Mouse (Mus musculus) embryonic stem cell, embryonic (primary cell): ENCODE measurements around the gene Rnf40.

Experiments
- CTCF ChIA-PET, 4 experiments: fragments of 300-600 bp in 2 of 4; fragments of 350-600 bp in 2 of 4; sonication (Branson Sonifier 250); formaldehyde crosslinking; loops; one replicate each; lab custom pipeline; 2022; ENCODE audit warnings: inconsistent platforms in 2 of 4; lab: Charles Lee
- POLR2A ChIA-PET, 4 experiments: fragments of 300-600 bp in 2 of 4; fragments of 350-600 bp in 2 of 4; sonication (Branson Sonifier 250); formaldehyde crosslinking; loops; one replicate each; lab custom pipeline; 2022; ENCODE audit warnings: antibody characterized with exemption in 4 of 4, inconsistent platforms in 1 of 4; lab: Charles Lee

Rnf40 gene

GRCm38 (mm10) chr7:127588901-127589300 lies 334 bp downstream of the Rnf40 start:
- POLR2A ChIA-PET, result interaction anchor here (0.6 to 6.8 kb wide), 63 partner anchors 8 to 784 kb away, joined by 3 to 52 read pairs (median 5); partner anchors contain the start of genes Phkg2 (in 2 of the 4), Bcl7c (in 1 of the 4), Dctpp1 (in 1 of the 4) and Fbrs (in 1 of the 4)
- CTCF ChIA-PET, result interaction anchor here in 3 of 4 experiments (0.5 to 1.0 kb wide), 3 partner anchors 14 to 120 kb away, joined by 3 to 4 read pairs (median 4); partner anchors contain the start of gene Bcl7c (in 1 of the 3)

- CTCF ChIA-PET, result no interaction called here
- POLR2A ChIA-PET, result interaction anchor here in 3 of 4 experiments (0.7 to 6.8 kb wide), 14 partner anchors 9 to 407 kb away, joined by 3 to 52 read pairs (median 6); partner anchors contain the start of genes Phkg2 (in 2 of the 3) and Fbrs (in 1 of the 3)
These were observed 1.1 kb downstream of the Rnf40 start for GRCm38 (mm10) chr7:127589637-127590036.

GRCm38 (mm10) chr7:127591108-127591507 lies 2.5 kb downstream of the Rnf40 start:
- ChIA-PET CTCF (interaction anchor here in 2 of 4 experiments (0.6 to 0.7 kb wide), 3 partner anchors 8 to 183 kb away, joined by 3 to 4 read pairs (median 3); no protein-coding TSS in a partner anchor), POLR2A (interaction anchor here in 3 of 4 experiments (0.6 to 6.8 kb wide), 26 partner anchors 8 to 331 kb away, joined by 3 to 52 read pairs (median 4); partner anchors contain the start of genes Phkg2 (in 2 of the 3), Bcl7c (in 1 of the 3), Dctpp1 (in 1 of the 3) and Srcap (in 1 of the 3))

GRCm38 (mm10) chr7:127592575-127592974 lies 4.0 kb downstream of the Rnf40 start:
- ChIA-PET POLR2A (interaction anchor here in 3 of 4 experiments (0.7 to 6.8 kb wide), 16 partner anchors 8 to 651 kb away, joined by 3 to 52 read pairs (median 4); partner anchors contain the start of genes Bcl7c (in 1 of the 3), Ctf1 (in 1 of the 3), Phkg2 (in 1 of the 3) and Srcap (in 1 of the 3)), CTCF (interaction anchor here in 1 of 4 experiments (0.9 to 1.0 kb wide), 2 partner anchors 9 to 59 kb away, joined by 3 read pairs; no protein-coding TSS in a partner anchor)

GRCm38 (mm10) chr7:127596747-127597146 lies 8.2 kb downstream of the Rnf40 start:
- ChIA-PET CTCF (interaction anchor here in 2 of 4 experiments (0.6 to 1.7 kb wide), 7 partner anchors 9 to 390 kb away, joined by 3 to 5 read pairs (median 3); partner anchors contain the start of genes Ccdc189 (in 1 of the 2) and Rnf40 (in 1 of the 2)), POLR2A (interaction anchor here (0.5 to 4.9 kb wide), 16 partner anchors 7 to 413 kb away, joined by 3 to 31 read pairs (median 4); partner anchors contain the start of genes Ccdc189 (in 3 of the 4), Rnf40 (in 3 of the 4), Phkg2 (in 1 of the 4) and Zfp629 (in 1 of the 4))

GRCm38 (mm10) chr7:127600612-127601011 lies 12.0 kb downstream of the Rnf40 start:
- ChIA-PET POLR2A (interaction anchor here in 3 of 4 experiments (0.6 to 4.8 kb wide), 12 partner anchors 8 to 221 kb away, joined by 3 to 31 read pairs (median 8); partner anchors contain the start of genes Ccdc189 (in 2 of the 3) and Rnf40 (in 2 of the 3)), CTCF (no interaction called here)

- CTCF ChIA-PET, result interaction anchor here in 1 of 4 experiments (0.9 kb wide), 1 partner anchor 9 kb away, joined by 3 read pairs; no protein-coding TSS in a partner anchor
- POLR2A ChIA-PET, result interaction anchor here (0.6 to 4.4 kb wide), 10 partner anchors 9 to 88 kb away, joined by 3 to 52 read pairs (median 4); partner anchors contain the start of genes Ccdc189 (in 2 of the 4) and Rnf40 (in 2 of the 4)
These were observed 13.2 kb downstream of the Rnf40 start for GRCm38 (mm10) chr7:127601735-127602134.

GRCm38 (mm10) chr7:127602903-127603302 lies 14.3 kb downstream of the Rnf40 start:
- ChIA-PET POLR2A (interaction anchor here in 3 of 4 experiments (0.6 to 4.4 kb wide), 13 partner anchors 8 to 154 kb away, joined by 3 to 52 read pairs (median 6); partner anchors contain the start of genes Ccdc189 (in 2 of the 3), Rnf40 (in 2 of the 3), Tmem265 (in 1 of the 3) and Zfp629 (in 1 of the 3)), CTCF (interaction anchor here in 3 of 4 experiments (0.6 to 0.8 kb wide), 4 partner anchors 25 to 346 kb away, joined by 3 to 7 read pairs (median 4); no protein-coding TSS in a partner anchor)

- ChIA-PET CTCF (interaction anchor here in 1 of 4 experiments (0.6 to 1.6 kb wide), 3 partner anchors 27 to 116 kb away, joined by 3 to 7 read pairs (median 4); no protein-coding TSS in a partner anchor), POLR2A (interaction anchor here (0.5 to 4.4 kb wide), 32 partner anchors 8 to 364 kb away, joined by 3 to 52 read pairs (median 4); partner anchors contain the start of genes Zfp629 (in 3 of the 4), Ccdc189 (in 2 of the 4), Rnf40 (in 2 of the 4) and E430018J23Rik (in 1 of the 4))
These were observed 15.7 kb downstream of the Rnf40 start for GRCm38 (mm10) chr7:127604256-127604655.

GRCm38 (mm10) chr7:127607150-127607549 lies 18.6 kb downstream of the Rnf40 start:
- CTCF ChIA-PET, result interaction anchor here in 1 of 4 experiments (1.2 kb wide), 1 partner anchor 70 kb away, joined by 3 read pairs; no protein-coding TSS in a partner anchor

GRCm38 (mm10) chr7:127611011-127611410 lies 22.4 kb downstream of the Rnf40 start:
- ChIA-PET POLR2A (interaction anchor here in 3 of 4 experiments (0.7 to 3.5 kb wide), 35 partner anchors 9 to 357 kb away, joined by 3 to 24 read pairs (median 4); partner anchors contain the start of genes Ccdc189 (in 3 of the 3), Rnf40 (in 3 of the 3), Bcl7c (in 1 of the 3) and Fus (in 1 of the 3)), CTCF (interaction anchor here in 3 of 4 experiments (0.8 to 1.9 kb wide), 7 partner anchors 14 to 246 kb away, joined by 3 to 8 read pairs (median 4); no protein-coding TSS in a partner anchor)

More at GRCm38 (mm10) chr7:127607150-127607549, 18.6 kb downstream of the Rnf40 start:
- POLR2A ChIA-PET, result interaction anchor here in 1 of 4 experiments (0.9 to 1.2 kb wide), 4 partner anchors 19 to 359 kb away, joined by 3 to 4 read pairs (median 3); partner anchors contain the start of genes Ccdc189 and Rnf40

GRCm38 (mm10) chr7:127611561-127611960 lies 23.0 kb downstream of the Rnf40 start:
- CTCF ChIA-PET, result interaction anchor here in 2 of 4 experiments (0.9 to 1.9 kb wide), 4 partner anchors 14 to 162 kb away, joined by 3 to 8 read pairs (median 4); no protein-coding TSS in a partner anchor

GRCm38 (mm10) chr7:127613501-127613900 lies 24.9 kb downstream of the Rnf40 start:
- POLR2A ChIA-PET, result interaction anchor here in 2 of 4 experiments (0.9 to 3.9 kb wide), 10 partner anchors 9 to 216 kb away, joined by 3 to 22 read pairs (median 5); partner anchors contain the start of genes Ccdc189 (in 2 of the 2) and Rnf40 (in 2 of the 2)

More at GRCm38 (mm10) chr7:127611561-127611960, 23.0 kb downstream of the Rnf40 start:
- POLR2A ChIA-PET, result interaction anchor here (0.6 to 3.5 kb wide), 37 partner anchors 10 to 356 kb away, joined by 3 to 24 read pairs (median 4); partner anchors contain the start of genes Ccdc189 (in 3 of the 4), Rnf40 (in 3 of the 4), Bcl7c (in 1 of the 4) and Fus (in 1 of the 4)

GRCm38 (mm10) chr7:127614091-127614490 lies 25.5 kb downstream of the Rnf40 start:
- ChIA-PET CTCF (interaction anchor here in 1 of 4 experiments (2.5 to 3.1 kb wide), 2 partner anchors 43 to 61 kb away, joined by 9 to 10 read pairs; no protein-coding TSS in a partner anchor), POLR2A (interaction anchor here in 3 of 4 experiments (0.5 to 3.9 kb wide), 13 partner anchors 10 to 369 kb away, joined by 3 to 22 read pairs (median 4); partner anchors contain the start of genes Ccdc189 (in 2 of the 3) and Rnf40 (in 2 of the 3))

More at GRCm38 (mm10) chr7:127613501-127613900, 24.9 kb downstream of the Rnf40 start:
- CTCF ChIA-PET, result interaction anchor here in 1 of 4 experiments (2.5 to 3.1 kb wide), 2 partner anchors 44 to 61 kb away, joined by 9 to 10 read pairs; no protein-coding TSS in a partner anchor

- CTCF ChIA-PET, result interaction anchor here in 1 of 4 experiments (2.5 to 3.1 kb wide), 2 partner anchors 43 to 60 kb away, joined by 9 to 10 read pairs; no protein-coding TSS in a partner anchor
- POLR2A ChIA-PET, result interaction anchor here in 3 of 4 experiments (0.9 to 3.9 kb wide), 16 partner anchors 10 to 156 kb away, joined by 3 to 22 read pairs (median 4); partner anchors contain the start of genes Ccdc189 (in 2 of the 3), Rnf40 (in 2 of the 3), Ctf1 (in 1 of the 3) and Srcap (in 1 of the 3)
These were observed 25.9 kb downstream of the Rnf40 start for GRCm38 (mm10) chr7:127614511-127614890.
